Mouse (Mus musculus) forebrain, postnatal 0 days (tissue): ENCODE results near the gene Eed. TPM values are rescaled to one million over a fixed set of nuclear protein-coding genes. Genes with fewer than 3 reads are reported as not detected.

Experiments
- ATAC-seq: fragments of 200-750 bp; cut with Nextera tagmentation; 2 replicates; pipeline ENCODE4 v1.8.0; 2017; ENCODE audit warnings: mild to moderate bottlenecking, moderate library complexity
- DNase-seq: peaks from one replicate; pipeline ENCODE4 v3.0.0-alpha.2; 2015
- H3K27ac ChIP-seq: fragments of 300-500 bp; sonication (generic); 2 replicates; pipeline ENCODE4 v1.5.1; 2014; ENCODE audit warnings: low read depth, mild to moderate bottlenecking, antibody characterized with exemption, low read length, moderate library complexity, mixed read lengths
- H3K27me3 ChIP-seq: fragments of 300-500 bp; sonication (generic); 2 replicates; pipeline ENCODE4 v1.6.1; 2014; ENCODE audit warnings: mild to moderate bottlenecking, low read length, mixed read lengths; ENCODE audit not compliant: insufficient read depth
- H3K36me3 ChIP-seq: fragments of 300-500 bp; sonication (generic); 2 replicates; pipeline ENCODE4 v1.6.1; 2014; ENCODE audit warnings: mild to moderate bottlenecking, moderate library complexity; ENCODE audit not compliant: insufficient read depth
- H3K4me1 ChIP-seq: fragments of 300-500 bp; sonication (generic); 2 replicates; pipeline ENCODE4 v1.6.1; 2014; ENCODE audit warnings: antibody characterized with exemption; ENCODE audit not compliant: insufficient read depth
- H3K4me2 ChIP-seq: fragments of 300-500 bp; sonication (generic); 2 replicates; pipeline ENCODE4 v1.6.1; 2014; ENCODE audit warnings: low read depth, mild to moderate bottlenecking, moderate library complexity
- H3K4me3 ChIP-seq: fragments of 300-500 bp; sonication (generic); 2 replicates; pipeline ENCODE4 v1.5.1; 2014; ENCODE audit warnings: low read depth, low read length, mixed read lengths
- H3K9ac ChIP-seq: fragments of 300-500 bp; sonication (generic); 2 replicates; pipeline ENCODE4 v1.6.1; 2014; ENCODE audit warnings: mild to moderate bottlenecking
- H3K9me3 ChIP-seq: fragments of 300-500 bp; sonication (generic); 2 replicates; pipeline ENCODE4 v1.6.1; 2016; ENCODE audit warnings: low read length
- CTCF ChIP-seq: sonication (generic); IDR thresholded peaks from 2 replicates; pipeline ENCODE4 v1.5.1; 2016; ENCODE audit warnings: antibody characterized with exemption, control low read depth, low read depth
- WGBS: fragments of 180-500 bp; shearing (Covaris S2); extraction: QIAGEN DNeasy Blood & Tissue Kit; methylation state at CpG from one replicate; pipeline ENCODE4 v1.1.7; 2014; 5-methylcytosine and 5-hydroxymethylcytosine counted together
- polyA plus RNA-seq: library from polyadenylated mRNA; unstranded; fragments of >200 nt; fragmentation: Nextera tagmentation; extraction: Ambion mirVana; gene quantifications from 2 replicates; pipeline ENCODE4 v1.2.1, GENCODE M21; 2015
- total RNA-seq: library from RNA; depleted of rRNA; stranded (reverse); fragments of >200 nt; gene quantifications from 2 replicates; pipeline ENCODE4 v1.2.3, GENCODE M21; 2014

The Eed gene
- total and polyA plus RNA-seq, 2 experiments from 2014 or later: 20.7 to 28.5 TPM

GRCm38 (mm10) chr7:89939497-89940353 lies 41.1 kb downstream of the Eed start:
- DNase-seq: peak; percentile 58

GRCm38 (mm10) chr7:89923441-89924180 lies 57.2 kb downstream of the Eed start:
- Histone ChIP-seq H3K27ac (no peak overlapping the region), H3K9me3 (no peaks in the 10 kb centered on the region), H3K27me3 (no peaks in the 10 kb centered on the region), H3K4me3 (no peak overlapping the region), H3K4me1 (no peaks in the 10 kb centered on the region), H3K4me2 (no peak overlapping the region), H3K9ac (no peak overlapping the region), H3K36me3 (0 out of 2 replicates have a peak, but pooled peaks cover 5% of the 10 kb centered on the region)
- DNase-seq (peak; percentile 64), ATAC-seq (peak; percentile 70)
- WGBS: 86% methylated on average over 15 of the region's 15 CpGs
- no peak for TF ChIP-seq CTCF

More at GRCm38 (mm10) chr7:89939497-89940353, 41.1 kb downstream of the Eed start:
- 31% methylated on average over 15 of the region's 15 CpGs for WGBS
- Histone ChIP-seq H3K4me2 (peak overlapping the region; percentile 61), H3K4me1 (no peaks in the 10 kb centered on the region), H3K27me3 (no peaks in the 10 kb centered on the region), H3K36me3 (no peaks in the 10 kb centered on the region), H3K9ac (peak overlapping the region; percentile 66), H3K27ac (peak overlapping the region; percentile 83), H3K9me3 (no peaks in the 10 kb centered on the region), H3K4me3 (peak overlapping the region; percentile 64)
- TF ChIP-seq CTCF: no peak
- no peak for ATAC-seq

DNA sequence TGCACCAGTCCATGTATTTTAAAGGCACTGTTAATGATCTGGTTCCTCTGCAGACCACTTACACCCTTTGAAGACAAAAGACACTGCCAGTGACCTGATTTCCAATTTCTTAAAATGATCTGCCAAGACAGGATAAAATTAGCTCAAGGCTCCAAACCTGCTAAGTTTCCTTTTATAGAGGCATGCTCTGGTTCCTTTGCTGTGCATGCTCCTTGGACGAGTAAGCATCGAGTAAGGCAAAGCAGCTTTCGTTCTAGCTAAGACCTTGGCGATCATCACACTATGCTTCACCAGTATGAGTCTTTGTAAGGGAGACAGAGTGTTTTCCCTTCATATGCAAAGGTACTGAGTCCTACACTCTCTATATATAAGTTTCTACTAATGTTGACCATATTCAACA lies 63.0 kb downstream of the Eed start:
- no peak overlapping the region for H3K27ac ChIP-seq
- no peak overlapping the region for H3K4me2 ChIP-seq
- H3K4me1 ChIP-seq: no peaks in the 10 kb centered on the region
- 83% methylated on average over 4 of the region's 4 CpGs for WGBS
- ATAC-seq (no peak), DNase-seq (no peak)
- no peak overlapping the region for H3K9ac ChIP-seq
- no peaks in the 10 kb centered on the region for H3K9me3 ChIP-seq
- no peak for TF ChIP-seq CTCF
- peaks cover 4% of the 10 kb centered on the region; the same call in 1 of the 2 replicates for H3K36me3 ChIP-seq
- no peaks in the 10 kb centered on the region for H3K27me3 ChIP-seq
- no peak overlapping the region for H3K4me3 ChIP-seq

- ATAC-seq: no peak; the same call in 1 of the 2 replicates
- H3K36me3 ChIP-seq: peaks cover 4% of the 10 kb centered on the region; the same call in 1 of the 2 replicates
Observed at GRCm38 (mm10) chr7:89916711-89917110, 64.1 kb downstream of the Eed start.

GRCm38 (mm10) chr7:89913432-89914158 lies 67.2 kb downstream of the Eed start:
- Histone ChIP-seq H3K4me2 (no peak overlapping the region), H3K27ac (no peak overlapping the region), H3K4me3 (no peak overlapping the region), H3K9me3 (no peaks in the 10 kb centered on the region), H3K9ac (no peak overlapping the region), H3K36me3 (peaks cover 4% of the 10 kb centered on the region; the same call in 1 of the 2 replicates), H3K27me3 (no peaks in the 10 kb centered on the region), H3K4me1 (no peaks in the 10 kb centered on the region)
- DNase-seq: peak; percentile 31
- peak; percentile 61; the same call in 1 of the 2 replicates for ATAC-seq
- no peak for TF ChIP-seq CTCF
- WGBS: 68% methylated on average over 3 of the region's 3 CpGs

More at GRCm38 (mm10) chr7:89916711-89917110, 64.1 kb downstream of the Eed start:
- no peak overlapping the region for H3K4me2 ChIP-seq
- H3K27ac ChIP-seq: no peak overlapping the region
- WGBS: 84% methylated on average over 5 of the region's 5 CpGs
- H3K4me1 ChIP-seq: no peaks in the 10 kb centered on the region
- TF ChIP-seq CTCF: no peak
- no peak overlapping the region for H3K4me3 ChIP-seq
- H3K27me3 ChIP-seq: no peaks in the 10 kb centered on the region
- H3K9ac ChIP-seq: no peak overlapping the region
- no peaks in the 10 kb centered on the region for H3K9me3 ChIP-seq
- no peak for DNase-seq

DNA sequence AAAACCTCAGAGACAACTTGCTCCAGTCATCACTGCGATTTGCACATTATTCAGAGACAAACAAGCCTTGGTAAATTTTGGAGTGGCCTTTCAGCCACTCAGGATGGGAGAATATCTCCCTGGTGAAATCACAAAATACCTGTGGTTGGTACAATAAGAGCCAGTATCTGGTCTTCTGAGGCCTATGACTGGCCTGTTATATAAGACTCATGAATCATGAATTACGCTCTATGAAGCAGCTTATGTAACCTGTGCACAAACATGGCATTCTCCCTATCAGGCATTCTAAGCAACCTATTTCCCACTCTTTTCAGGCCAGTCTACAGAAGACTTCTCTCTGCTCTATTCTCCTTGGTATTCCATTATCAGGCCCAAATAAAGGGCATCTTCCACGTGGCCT lies 68.4 kb downstream of the Eed start:
- 93% methylated on average over 3 of the region's 3 CpGs for WGBS

More for the DNA sequence above, 68.4 kb downstream of the Eed start:
- Histone ChIP-seq H3K4me3 (no peak overlapping the region), H3K27me3 (no peaks in the 10 kb centered on the region), H3K9me3 (no peaks in the 10 kb centered on the region), H3K36me3 (peaks cover 4% of the 10 kb centered on the region; the same call in 1 of the 2 replicates), H3K4me2 (no peak overlapping the region), H3K4me1 (no peaks in the 10 kb centered on the region), H3K9ac (no peak overlapping the region), H3K27ac (no peak overlapping the region)
- TF ChIP-seq CTCF: no peak
- no peak for DNase-seq
- ATAC-seq: no peak
